Mouse (Mus musculus): ENCODE data around the gene Atp2b1.

DNA sequence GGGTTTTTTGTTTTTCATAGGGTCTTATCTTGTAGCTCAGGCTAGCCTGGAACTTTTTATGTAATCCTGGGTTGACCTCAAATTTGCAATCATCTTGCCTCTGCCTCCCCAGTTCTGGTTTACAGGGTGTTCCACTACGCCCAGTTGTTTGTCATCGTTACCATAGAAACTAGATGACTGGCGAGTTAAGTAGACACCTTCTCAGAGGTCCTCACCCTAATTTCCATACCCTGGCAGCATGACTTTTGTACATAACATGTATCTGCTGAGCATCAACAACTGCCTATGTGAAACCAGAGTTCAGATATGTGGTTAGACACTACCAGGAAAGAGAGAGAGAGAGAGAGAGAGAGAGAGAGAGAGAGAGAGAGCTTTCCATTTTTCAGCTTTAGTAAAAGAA, 36.4 kb upstream of the Atp2b1 start:
- no peak for TF ChIP-seq EP300 (IDR thresholded peaks at IDR 0.05; ENCODE audit: insufficient read depth, low read depth, low read length)
- no peak for TF ChIP-seq POLR2A (IDR thresholded peaks at IDR 0.05; ENCODE audit: insufficient read depth, low read depth, low read length)
